18 mouse cellular contexts compared by ENCODE assay signal in the genomic region with DNA sequence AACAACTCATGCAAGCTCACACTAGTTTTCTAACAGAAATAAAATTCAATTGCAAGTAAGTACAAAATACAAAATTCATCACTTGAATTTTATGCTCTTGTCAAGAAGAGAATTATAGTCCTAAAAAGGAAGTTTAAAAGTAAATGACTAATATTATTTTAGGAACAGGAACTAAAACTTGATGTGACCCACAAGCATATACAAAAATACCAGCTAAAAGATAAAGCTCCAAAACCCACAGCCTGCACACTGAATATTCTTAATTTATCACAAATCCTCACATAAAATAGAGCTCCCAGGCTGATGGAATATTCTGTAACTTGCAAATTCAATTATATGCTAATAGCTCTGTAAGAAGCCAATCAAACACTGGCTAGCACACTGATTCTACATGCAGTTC.
"Had no signal": no experiment of that assay in that cellular context is flagged by ENCODE, and none has a peak within 500 bp of the region (broad histone marks: within the 10 kb centered on the region; RNA-seq: fewer than 3 reads in every experiment).

No protein-coding gene starts in this region.

- H3K4me1 ChIP-seq: liver, embryonic 13.5 days; midbrain, embryonic 12.5 days; neural tube, embryonic 13.5 days had no signal

- H3K9me3 ChIP-seq: kidney, embryonic 15.5 days; liver, embryonic 13.5 days; midbrain, embryonic 12.5 days; neural tube, embryonic 13.5 days had no signal

- H3K36me3 ChIP-seq: kidney, embryonic 15.5 days; liver, embryonic 13.5 days; midbrain, embryonic 12.5 days; neural tube, embryonic 13.5 days had no signal

- H3K27me3 ChIP-seq: kidney, embryonic 15.5 days; liver, embryonic 13.5 days; midbrain, embryonic 12.5 days; neural tube, embryonic 13.5 days had no signal

- DNase-seq: kidney, adult 8-10 months; kidney, postnatal 14 days; kidney, postnatal 4 days; layer of hippocampus, postnatal 36 days; liver, embryonic 13.5 days; lung, adult 2 months; lung, postnatal 14 days; retina, postnatal 1 day; thymus, adult 2 months; thymus, postnatal 14 days; thymus, postnatal 4 days had no signal

- H3K27ac ChIP-seq: layer of hippocampus, adult 2 months; left cerebral cortex, adult 2 months; liver, embryonic 13.5 days; midbrain, embryonic 12.5 days; neural tube, embryonic 13.5 days; stomach, postnatal 0 days had no signal

- H3K4me3 ChIP-seq: kidney, embryonic 15.5 days; layer of hippocampus, adult 2 months; left cerebral cortex, adult 2 months; liver, embryonic 13.5 days; midbrain, embryonic 12.5 days; myocyte; neural tube, embryonic 13.5 days had no signal
